Mouse (Mus musculus) right cerebral cortex, adult 2 months (tissue): ENCODE results near the gene Phc2.

Experiments
- DNase-seq, 2 experiments: peaks; one replicate each; pipeline ENCODE4 v3.0.0; 2021 to 2022; ENCODE audit warnings: low spot score in 2 of 2

Phc2 gene

DNA sequence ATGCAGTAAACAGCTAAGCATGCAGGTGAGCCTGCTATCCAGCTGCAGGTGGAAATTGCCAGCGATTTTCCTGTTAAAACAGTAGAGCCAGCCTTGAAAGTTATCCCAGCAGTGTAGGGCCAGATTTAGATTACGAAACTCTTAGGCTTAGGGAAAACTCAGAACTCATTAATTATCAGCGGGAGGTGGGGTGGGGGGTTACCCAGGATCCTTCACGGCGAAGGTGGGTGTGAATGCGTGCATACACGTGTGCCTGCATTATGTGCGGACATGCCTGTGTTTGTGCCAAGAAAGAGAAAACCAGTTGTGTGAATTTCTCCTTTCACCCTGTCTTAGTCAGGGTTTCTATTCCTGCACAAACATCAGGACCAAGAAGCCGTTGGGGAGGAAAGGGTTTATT, 62.2 kb downstream of the Phc2 start:
- DNase-seq, result no peak

DNA sequence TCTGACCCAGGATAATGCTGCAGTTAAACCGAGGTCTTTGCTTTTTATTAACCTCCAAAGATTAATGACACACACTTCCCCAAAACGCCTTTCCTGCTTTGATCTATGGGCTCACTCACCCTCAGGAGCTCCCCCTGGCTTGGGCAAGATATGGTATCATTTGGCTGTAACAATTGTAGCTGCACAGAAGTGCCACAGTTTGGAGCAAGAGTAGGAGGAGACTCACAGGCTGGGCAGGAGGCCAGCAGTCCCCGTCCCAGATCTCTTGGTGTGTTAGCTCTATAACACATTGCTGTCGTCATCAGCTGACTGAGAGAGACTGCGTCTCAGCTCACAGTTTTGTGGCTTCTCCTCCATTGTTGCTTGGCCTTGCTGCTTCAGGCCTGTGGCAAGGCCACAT, 65.6 kb downstream of the Phc2 start:
- DNase-seq, result peak; percentile 59 to 74

DNA sequence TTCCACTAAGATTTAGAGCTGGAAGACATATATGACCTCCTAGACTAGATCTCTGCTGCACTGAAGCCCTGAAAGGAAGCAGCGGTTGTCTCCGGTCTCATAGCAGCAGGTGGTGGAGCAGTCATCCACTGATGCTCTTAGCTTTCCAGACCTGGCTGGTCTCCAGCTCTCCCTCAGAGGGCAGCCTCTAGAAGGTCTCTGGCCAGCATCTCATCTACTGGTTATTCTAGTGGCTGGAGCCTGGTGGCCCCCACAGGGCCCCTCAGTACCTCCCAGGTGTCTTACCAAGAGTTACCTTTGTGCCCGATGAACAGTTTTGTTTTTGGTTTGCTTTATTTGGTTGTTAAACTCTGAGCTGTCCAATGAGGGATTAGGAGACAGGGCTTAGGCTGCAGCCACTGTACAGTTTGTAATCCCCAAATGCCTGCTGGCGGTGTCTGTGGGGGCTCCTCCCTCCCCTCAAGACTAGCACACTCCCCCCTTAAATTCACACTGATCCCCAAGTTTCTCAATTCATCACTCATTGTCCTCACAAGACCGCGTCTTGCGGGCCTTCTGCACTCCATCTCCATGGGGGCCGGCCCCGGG, 66.7 kb downstream of the Phc2 start:
- no peak for DNase-seq

DNA sequence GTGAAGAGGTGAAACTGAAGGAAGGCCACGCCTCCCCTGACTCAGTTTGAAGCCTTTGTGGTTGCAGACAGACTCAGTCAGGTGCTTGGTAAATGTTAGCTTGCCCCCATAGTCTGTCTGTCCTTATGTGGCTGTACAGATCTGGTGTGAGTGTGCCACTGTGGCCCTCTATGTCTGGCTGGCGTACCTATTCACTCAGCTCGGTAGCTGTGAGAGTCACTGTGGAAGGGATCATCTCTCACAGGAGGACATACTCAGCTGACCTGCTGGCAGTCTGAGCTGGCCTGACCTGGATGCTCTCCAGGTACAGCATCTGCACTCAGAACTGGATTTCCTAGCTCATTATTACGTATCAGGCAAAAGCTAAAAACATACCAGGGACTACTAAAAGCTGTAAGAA, 67.3 kb downstream of the Phc2 start:
- DNase-seq, result no peak

DNA sequence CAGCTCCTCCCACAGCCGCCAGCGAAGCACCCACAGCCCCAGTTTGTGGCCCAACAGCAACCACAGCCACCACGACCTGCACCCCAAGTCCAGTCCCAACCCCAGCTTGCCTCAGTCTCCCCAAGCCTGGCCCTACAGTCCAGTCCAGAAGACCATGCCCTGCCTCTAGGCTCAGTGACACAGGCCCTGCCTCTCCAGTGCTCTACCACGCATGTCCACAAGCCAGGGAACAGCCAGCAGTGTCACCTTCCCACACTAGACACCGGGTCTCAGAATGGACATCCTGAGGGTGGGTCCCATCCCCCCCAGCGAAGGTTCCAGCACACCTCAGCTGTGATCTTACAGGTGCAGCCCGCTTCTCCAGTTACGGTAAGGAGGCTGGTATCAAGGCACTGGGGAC, 68.4 kb downstream of the Phc2 start:
- DNase-seq, result no peak

DNA sequence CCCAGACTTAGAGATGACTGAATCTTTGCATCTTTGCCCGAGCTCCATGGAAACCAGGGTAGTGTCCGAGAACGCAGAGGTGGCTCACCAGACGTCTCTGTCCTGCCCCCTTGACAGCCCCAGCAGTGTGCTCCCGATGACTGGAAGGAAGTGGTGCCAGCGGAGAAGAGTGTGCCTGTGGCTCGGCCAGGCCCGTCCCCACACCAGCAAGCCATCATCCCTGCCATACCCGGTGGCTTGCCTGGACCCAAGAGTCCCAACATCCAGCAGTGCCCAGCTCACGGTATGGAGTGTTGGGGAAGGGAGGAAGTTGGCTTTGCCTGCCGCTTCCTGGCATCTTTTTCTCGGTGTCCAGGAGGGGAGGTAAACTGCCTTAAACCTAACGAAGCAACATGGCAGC, 68.9 kb downstream of the Phc2 start:
- no peak for DNase-seq

DNA sequence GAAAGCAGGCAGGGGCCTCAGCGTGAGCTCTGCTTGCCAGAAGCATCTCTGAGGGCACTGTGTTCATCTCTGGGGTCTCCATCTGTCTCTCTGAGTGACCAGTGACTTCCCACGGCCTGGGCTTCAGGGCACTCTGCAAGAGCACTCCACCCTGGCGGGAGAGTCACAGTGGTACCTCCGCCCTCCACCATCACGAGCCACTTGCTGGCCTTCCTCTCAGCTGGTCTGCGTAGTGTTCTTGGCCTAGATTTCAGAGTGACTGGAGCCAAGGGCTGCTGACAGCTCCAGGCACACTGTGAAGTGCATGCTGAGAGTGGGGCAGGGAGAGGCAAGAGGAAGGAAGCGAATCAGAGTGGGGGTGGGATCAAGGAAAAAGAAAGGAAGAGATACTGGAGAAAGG, 69.6 kb downstream of the Phc2 start:
- no peak for DNase-seq

DNA sequence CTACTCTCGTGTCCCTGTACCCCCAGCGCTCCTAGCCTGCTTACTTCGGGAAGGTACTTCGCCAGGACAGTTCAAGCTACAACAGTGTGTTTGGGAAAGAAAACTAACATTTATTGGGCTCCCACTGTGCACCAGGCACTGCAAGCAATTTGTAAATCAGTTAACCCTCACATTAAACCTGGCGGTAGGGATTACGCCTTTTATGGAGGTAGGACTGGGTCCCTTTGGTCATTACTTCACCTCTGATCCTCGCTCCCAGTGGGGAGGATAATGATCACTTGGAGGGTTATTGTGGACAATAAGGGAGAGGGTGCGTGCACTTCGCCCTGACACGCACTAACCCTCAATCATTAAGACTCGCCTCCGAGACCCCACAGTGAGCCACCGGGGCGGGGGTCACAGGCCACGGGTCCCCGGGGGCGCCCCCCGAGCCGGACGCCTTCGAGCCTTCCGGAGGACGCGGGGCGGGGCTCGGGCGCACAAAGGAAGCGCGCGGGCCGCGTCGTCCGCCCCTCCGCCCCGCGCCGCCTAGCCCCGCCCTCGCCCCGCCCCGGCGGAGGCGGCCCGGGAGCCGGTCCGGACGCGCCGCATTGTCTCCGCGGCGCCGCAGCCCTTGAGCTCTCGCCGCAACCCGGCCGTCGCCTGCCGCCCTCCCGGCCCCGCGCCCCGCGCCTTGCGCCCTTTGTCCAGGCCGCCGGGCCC, 72.7 kb downstream of the Phc2 start:
- DNase-seq, result peak; percentile 68 to 74

DNA sequence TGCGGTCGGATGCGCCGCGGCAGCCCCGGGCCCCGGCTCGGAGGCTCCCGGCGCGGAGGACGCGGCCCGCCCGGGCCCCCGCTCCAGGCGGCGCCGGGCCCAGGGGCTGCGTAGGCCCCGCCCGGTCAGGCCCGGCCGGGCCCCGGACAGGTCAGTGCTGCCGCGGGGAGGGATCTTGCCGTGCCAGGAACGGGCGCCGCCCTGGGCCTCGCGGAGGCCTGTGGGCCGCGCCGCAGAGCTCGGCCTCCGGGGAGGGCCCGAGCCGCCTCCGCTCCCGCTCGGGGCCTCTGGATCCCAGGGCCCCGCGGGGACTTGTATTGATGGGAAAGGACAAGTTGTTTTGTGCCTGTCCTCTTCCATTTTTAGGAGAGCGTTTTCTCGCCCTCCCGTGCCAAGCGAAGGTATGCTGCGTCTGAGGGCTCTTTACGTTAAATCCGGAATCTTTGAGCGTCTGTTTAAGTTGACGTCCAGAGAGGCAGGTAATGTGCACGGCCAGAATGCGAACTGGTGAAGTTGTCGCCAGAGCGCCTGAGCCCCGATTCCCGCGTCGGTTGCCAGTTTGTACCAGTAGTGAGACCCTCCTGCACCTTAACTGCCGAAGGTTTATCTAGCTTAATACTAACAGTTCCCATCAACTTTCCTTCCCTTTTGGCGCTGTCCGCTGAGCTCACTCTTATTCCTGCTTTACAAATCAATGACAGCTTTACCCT, 73.4 kb downstream of the Phc2 start:
- no peak for DNase-seq

DNA sequence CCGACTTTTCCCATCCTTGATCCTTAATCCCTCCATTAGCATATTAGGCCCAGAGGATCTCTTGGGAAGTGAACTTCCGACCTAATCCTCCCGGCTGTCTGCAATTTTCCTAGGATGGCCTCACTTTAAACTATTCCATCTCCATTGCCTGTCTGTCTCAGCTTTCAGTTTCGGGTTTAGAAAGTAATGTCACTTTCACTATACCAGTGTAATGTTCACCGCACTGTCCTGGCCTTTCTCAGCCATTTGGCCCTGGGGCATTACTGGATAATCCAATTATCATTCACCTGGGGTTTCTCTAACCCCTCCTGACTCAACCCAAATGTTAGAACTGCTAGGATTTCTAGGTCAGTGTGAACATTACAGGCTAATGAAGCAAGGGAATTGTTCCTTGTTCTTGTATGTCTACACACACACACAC, 73.9 kb downstream of the Phc2 start:
- DNase-seq, result no peak

DNA sequence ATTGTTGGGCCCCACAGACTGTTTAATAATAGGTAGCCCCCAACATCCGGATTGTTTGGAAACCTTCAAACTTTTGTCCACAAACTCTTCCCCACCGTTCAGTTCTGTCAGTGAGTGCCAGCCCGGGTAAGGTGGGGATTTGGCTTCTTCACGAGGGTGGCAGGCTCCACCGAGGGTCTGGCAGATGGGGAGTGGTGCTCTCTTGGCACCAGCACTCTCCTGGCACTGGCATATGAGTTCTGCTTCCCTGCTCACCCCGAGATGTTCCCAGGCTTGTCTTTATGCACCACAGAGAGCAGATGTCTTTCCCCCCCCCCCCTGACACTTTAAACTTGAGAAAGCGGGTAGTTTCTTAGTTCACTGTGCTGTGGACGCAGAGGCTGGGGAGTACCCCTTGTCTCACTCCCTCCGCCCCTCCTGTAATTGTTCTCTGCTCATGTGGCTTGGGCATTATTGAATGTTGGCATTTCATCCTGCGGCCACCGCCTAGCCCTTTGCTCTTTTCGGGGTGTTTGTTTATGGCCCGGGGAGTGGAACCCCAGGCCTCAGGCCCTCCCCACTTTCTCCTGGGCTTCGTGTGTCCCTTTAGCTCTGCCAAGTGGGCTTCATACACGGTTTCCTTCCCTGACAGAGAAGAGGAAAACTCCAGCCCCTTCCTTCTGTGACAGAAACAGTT, 74.7 kb downstream of the Phc2 start:
- DNase-seq, result no peak

DNA sequence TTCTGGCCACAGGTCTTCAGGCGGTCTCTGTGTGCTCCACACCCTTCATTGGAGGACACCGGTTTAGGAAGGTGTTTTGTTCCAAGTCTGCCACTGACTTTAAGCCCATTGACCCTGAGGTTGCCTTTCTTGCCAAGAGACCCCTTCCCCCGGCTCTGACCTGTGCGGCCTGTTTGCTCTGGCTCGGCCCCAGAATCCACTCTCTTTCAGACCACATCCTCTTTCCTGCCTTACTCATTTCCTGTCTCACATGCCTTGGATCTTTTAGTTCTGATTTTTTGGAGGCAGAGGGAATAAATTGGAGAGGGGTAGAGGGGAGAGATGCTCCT, 75.2 kb downstream of the Phc2 start:
- DNase-seq, result no peak

DNA sequence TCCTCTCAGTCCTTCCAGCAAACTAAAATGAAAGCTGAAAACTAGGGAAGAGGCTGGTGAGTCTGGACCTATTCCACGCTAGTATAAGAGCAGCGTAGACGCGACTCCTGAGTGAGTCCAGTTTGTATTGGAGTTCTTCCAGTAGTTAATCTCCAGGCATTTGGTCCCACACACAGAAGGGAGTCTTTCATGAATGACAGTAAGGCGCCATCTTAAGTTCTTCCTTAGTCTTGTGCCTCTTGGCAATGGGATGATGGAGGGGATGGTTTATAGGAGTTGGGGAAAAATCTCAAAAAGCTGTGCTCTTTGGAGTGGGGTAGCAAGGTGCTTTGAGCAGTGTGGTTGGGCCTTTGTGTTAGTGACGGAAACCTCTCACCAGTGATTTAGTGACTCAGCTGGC, 75.8 kb downstream of the Phc2 start:
- DNase-seq, result no peak

DNA sequence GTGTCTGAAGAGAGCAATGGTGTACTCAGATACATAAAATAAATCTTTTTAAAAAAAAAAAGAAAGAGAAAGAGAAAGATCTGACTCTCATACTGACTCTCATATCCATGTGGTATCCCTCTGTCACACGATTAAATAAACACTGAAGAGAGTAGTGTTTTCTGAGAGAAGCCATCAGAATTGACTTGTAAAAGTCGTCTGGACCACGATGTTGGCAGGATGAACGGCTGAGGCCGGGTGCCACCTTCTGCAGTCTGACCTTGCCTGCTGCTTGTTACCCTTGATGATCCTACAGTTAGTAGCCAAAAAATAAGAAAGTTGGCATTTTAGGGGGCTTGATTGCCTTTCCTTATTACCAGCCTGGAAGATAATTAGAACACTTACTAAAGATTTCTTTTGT, 78.3 kb downstream of the Phc2 start:
- no peak for DNase-seq

DNA sequence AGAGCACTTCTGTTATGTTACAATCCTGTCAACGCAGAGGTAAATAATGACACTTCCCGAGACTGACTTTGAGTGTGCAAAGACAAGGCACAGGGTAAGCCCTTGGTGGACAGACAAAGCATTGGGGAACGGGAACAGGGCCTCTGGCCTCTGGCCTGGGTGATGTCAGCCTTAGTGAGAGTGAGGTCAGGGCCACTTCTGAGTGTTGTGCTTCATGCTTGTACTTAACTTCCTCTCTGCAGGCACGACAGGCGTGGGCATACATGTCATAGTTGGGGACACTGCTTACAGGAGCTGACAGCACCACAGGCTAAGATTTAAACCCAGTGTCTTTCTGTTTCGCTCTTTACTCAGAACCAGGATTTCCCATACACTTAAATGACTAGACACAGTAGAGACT, 79.0 kb downstream of the Phc2 start:
- DNase-seq, result no peak

DNA sequence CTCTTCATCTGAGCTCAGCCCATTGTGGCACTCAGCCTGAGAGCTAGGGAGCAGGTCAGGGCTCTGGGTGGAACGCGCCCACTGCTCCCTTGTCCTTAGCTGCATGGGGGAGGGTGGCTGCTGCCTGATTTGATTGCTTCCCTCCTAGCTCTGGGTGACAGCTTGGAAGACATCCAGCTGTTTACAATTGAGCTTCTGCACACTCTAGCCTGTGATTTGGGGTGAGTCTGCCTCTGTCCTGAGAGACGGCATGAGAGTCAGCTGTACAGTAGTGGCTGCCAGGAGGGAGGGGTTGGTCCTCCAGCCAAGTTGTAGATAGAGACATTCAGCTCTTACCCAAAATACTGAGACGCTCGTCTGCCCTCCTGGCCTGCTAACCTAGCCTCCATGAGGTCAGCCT, 79.7 kb downstream of the Phc2 start:
- DNase-seq, result no peak

DNA sequence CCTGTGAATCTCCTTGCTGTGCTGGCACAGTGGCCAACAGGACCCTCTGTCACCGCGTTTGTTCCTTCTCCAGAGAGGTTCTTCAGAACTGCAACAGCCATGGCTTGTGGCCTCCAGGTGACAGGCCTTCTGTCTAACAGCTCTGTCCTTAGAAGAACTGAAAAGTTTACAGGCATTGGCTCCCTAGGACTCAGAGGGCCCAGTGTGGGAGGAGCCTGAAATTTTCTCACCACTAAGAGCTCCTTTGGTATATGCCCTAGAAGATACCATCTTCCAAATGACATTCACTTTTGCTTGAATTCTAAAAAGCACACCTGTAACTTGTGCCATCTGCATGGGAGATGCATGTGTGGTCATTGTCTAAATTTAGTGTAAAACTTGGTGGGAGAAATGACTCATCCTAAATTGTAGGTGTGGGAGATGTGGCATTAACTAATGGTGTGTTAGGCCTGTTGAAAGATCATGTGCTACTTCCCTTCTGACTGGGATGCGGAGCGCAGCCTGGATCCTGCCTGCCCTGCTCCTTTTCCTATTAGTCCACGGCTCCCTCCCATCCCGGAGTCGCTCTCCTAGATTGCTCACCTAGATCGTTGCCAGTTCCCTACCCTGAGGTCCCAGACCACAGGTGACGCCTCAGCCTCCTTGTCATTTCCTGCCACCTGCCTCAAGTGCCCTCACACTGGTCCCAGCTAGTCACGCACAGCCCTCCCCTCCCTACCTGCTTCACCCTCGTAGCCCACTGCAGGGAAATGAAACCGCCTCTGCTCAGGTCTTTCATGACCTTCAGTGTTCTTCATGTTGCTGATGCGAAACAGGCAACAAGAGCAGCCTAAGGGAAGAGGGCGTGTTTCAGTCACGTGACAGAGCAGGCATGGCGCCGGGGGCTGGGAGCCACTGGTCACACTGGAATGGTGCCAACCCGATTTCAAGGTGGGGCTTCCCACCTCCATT, 80.5 kb downstream of the Phc2 start:
- no peak for DNase-seq

DNA sequence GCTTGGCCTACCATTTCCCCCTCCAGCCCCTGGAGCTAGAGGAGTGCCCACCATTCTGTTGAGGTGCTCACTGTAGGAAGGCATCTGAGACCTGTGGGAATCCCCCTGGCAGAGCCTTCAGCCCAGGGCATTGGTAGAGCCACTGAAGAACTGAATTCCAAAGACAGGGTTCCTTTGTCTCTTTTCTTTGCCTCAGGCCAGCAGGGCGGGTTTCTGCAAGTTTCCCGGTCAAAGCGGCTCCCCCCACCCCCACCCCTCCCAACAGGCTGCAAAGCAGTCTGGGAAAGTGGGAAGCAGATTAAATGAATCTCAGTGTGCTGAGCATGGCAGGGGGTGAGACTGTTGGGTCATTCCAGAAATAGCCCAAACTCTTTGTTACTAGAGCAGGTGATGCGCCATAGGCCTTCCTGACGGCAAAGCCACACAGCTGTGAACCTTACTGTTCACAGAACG, 82.7 kb downstream of the Phc2 start:
- DNase-seq, result no peak

DNA sequence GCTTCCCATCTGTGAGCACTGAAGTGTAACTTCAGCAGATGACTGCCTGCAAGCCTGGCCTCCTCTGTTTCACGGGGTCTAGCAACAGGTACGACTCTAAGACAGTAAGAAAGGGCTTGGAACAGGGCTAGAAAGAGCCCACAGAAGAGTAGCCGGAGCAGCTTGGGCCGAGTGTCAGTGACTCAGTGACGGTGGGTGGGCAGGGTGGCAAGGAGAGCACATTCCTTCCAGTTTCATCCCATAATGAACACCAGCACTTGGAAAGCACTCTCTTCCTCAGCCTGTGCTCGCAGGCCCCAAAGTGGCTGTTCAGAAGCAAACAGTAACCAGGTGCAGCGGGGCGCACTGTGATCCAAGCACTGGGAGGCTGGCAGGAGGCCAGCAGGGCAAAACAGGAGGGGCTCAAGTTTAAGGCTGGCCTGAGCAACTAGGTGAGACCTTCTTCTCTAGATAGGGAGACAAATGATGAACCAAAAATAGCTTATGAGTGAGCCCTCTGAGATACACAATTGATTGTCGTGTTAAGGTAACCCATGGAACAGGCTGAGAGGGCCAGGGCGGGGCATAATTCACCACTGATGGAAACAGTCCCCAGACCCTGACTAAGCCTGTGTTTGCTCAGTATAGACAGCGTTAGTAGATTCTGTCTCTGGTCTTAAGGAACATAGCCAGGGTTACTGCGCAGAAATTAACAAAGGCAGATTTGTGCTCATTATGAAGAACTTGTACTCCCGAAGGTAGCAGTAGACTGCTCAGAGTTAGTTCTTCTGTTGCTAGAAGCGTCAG, 83.5 kb downstream of the Phc2 start:
- no peak for DNase-seq

DNA sequence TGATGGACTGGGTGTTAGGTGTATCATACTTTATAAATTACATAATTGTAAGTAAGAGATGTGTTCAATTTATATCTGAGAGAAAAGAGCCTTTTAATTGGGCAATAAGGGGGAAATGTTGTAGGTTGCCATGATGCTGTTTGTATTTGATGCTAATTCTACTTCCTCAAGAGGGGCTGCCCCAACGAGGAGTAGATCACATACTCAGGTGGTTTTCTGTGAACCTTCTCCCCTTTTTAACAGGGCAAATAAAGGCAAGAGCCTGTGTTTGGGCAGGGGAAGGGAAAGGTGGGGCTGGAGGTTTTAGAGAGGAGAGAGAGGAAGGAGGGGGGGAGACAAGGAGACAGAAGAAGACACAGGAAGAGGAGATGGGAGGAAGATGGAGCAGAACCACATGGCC, 86.4 kb downstream of the Phc2 start:
- no peak for DNase-seq

DNA sequence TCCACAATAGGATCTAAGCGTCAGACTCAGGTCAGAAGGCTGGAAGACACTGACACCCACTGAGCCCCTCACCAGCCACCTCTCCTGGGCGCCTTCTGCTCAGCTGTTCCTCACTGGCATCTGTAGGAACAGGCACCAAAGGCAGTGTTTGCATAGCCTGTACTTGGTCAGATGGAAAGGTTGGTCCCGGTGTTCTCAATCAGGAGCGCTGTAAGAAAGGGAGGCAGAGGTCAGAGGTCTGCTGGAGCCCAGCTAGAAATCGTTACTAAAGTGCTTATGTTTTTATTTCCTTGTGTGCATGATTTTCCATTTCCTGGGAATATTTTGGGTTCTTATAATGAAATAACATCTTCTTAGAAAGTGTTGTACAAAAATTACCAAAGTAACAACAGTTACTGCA, 87.4 kb downstream of the Phc2 start:
- DNase-seq, result no peak
